Mouse (Mus musculus) lung, postnatal 0 days (tissue): Measurements from ENCODE around the gene Rpn1.
A peak's percentile ranks its signal among the peaks of the same experiment; 100 is the strongest.

Source experiments
- CTCF ChIP-seq: IDR thresholded peaks from 2 replicates; pipeline ENCODE4 v1.5.1; 2016; ENCODE audit warnings: antibody characterized with exemption, mild to moderate bottlenecking
- EP300 ChIP-seq: IDR thresholded peaks from 2 replicates; pipeline ENCODE4 v1.6.1; 2016; ENCODE audit warnings: antibody characterized with exemption, mild to moderate bottlenecking, control low read depth

DNA sequence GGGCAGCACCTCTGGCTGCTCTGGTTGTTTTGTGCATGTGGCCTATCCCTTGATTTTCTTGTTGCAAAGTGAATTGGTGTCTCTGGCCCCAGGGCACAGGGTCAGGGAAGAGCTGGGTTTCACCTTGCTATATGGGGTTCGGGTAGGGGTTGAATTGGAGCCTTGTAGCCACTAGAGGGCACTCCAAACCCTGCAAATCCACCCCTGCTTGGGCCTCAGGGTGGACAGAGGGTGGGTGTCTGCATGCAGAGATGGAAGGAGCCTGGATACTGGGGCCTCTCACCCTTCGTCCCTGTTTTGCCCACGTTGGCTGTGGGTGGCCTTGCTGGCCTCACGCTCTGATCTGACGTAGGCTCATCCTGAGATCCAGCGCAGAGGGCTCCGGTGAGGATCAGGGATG is 28.9 kb downstream of the Rpn1 start:
- no peak for TF ChIP-seq EP300
- peak; percentile 91 for TF ChIP-seq CTCF
